Mouse (Mus musculus) hematopoietic stem cell, adult 5-6 weeks (primary cell): ENCODE results near the gene Gjd2. TPM values are rescaled to one million over a fixed set of nuclear protein-coding genes. Genes with fewer than 3 reads are reported as not detected.

Experiments
- ATAC-seq, 2 experiments: fragments of 125-278 bp in 1 of 2; replicated peaks in 1 of 2; 2 replicates each; pipeline ENCODE4 v1.8.0; 2016 to 2017; ENCODE audit warnings: inconsistent platforms in 2 of 2, mild to moderate bottlenecking in 2 of 2, moderate number of reproducible peaks in 2 of 2, low read depth in 1 of 2, moderate TSS enrichment in 1 of 2; ENCODE audit not compliant: low FRiP score in 2 of 2, poor library complexity in 2 of 2, severe bottlenecking in 2 of 2, insufficient read depth in 1 of 2, low TSS enrichment in 1 of 2
- total RNA-seq: library from RNA; stranded (forward); fragments of 172-1452, 232-1000 nt; gene quantifications from 2 replicates; pipeline ENCODE4 v1.2.3, GENCODE M21; 2017

The Gjd2 gene
- total RNA-seq, result not detected in 2 replicates

DNA sequence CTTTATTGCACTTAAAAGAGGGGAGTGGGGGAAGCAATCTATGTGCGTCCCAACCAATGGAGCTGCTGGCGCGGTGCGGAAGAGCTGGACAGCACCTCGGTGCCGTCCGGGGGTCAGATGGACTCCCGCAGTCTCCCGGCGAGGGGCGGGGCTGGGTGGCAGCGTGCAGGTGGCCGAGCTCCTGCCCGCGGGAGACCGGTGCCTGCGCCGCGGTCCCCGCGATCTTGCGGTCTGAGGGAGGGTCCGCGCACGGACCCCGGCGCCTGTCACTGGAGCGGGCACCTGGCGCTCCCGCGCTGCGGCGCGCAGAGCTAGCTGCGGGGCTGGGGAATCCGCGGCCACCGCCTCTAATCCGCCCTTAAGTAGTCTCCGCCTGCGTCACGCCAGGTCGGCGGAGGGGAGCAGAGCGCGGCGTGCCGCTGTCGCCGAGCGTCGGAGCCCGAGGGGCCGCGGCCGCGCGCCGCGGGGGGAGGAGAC, at the start of gene Gjd2:
Gene Gjd2, minus strand, starts transcription at position 325 of the 477 bp plus-strand sequence.
- no peak for ATAC-seq

DNA sequence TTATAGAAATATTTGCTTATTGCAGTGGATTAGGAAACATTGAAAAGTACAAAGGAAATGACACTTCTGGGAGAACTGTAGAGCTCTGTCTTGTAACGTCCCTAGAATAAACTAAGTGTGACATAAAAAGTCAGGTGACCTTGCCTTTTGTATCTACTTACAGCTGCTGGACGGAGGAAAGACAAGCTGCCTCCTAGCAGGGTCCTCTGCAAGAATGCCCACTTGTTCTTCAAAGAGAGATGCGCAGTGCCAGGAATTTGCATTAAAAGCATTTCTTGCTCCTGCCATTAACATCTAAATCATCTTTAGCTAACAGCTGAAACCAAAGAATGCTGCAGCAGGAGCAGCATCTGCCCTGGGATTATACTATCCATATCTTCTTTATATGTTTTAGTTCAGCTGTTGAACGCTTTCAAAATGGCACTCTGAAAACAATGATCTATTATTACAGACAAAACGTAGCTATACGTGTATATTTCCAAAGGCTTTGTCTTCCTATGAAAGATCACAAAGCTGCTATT, 46.7 kb upstream of the Gjd2 start:
- no peak for ATAC-seq

DNA sequence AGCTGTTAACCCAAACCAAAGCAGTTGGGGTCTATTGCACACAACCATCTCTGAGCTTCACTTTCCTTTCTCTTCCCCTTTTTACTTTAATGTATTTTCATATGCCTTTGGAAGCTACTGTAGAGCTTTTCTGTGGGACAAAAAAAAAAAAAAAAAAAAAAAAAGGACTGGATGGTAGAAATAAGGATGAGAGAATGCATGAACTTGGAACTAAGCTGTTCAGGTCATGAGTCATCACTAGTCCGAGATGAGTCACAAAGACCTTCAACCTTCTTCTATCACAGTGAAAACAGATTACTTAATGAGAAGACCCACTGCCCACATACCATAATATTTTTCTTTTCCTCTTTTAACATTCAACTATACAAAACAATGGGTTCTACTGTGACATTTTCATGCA, 46.2 kb upstream of the Gjd2 start:
- ATAC-seq, result no peak

DNA sequence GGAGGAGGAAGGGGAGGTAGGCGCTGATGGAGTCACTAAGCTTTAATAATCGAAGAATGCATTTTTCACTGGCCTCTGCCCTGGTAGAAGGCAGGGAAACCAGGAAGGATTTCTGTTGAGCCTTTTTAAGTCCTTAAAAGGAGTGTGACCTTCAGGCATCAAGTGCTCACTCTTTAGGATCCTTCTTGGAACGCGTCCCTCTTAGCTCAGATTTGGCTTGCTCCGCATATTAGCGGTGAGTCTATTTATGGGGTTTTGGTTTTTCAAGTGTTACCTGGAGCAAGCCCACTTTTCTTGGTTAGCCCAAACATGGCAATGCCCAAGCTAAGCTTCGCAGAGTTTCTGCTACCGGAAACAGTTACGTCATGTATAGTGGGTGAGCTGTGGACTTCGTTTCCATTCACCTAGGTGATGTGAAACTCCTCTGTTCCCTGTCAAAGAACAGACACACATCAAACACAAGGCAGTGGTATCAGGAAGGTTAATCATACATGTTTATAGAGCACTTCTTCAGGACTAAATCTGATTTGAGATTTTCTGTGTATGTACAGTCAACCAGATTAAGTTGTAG, 44.9 kb upstream of the Gjd2 start:
- ATAC-seq, result no peak

DNA sequence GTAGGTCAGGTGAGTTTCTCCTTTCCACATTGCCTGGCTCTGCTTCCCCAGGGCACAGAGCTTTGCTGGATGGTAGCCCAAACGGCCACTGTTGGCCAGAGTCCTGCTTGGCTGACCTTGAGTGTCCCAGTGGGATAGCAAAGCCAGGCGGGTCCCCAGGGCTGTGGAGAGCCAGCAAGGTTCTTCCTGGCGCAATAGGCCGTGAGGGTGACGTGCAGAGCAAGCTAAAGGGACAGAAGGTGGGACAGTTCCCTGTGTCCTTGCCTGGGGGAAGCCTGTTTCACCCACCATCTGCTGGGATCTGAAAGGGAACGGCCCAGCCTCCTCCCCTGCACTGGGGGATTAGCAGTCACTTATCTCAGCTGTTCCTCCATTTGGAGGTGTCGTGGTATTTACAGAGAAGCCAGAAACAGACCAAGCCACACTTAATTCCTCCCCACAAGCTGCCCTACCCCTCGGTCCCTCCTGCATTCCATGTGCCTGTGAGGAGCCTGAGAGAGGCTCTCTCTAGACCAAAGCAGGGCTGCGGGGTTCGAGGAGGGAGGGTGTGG, 44.0 kb upstream of the Gjd2 start:
- ATAC-seq, result no peak

DNA sequence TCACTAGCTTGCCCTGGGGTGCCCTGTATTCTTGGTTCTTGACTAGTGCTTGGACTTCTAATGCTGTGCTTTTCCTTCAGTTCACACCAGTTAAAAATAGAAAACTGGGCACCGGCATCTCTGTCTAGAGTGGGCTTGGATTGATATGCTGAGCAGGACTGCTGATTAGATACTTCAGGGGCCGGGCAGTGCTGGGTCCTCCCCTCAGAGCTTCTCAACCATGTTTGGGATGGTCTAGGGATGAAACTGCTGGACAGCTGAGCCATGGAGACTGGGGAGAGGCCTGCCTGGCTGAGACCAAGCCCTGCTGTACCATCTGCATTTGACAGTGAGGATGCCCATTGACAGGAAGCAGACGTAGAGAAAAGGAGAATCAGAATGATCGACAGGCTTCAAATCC, 40.7 kb upstream of the Gjd2 start:
- no peak for ATAC-seq

DNA sequence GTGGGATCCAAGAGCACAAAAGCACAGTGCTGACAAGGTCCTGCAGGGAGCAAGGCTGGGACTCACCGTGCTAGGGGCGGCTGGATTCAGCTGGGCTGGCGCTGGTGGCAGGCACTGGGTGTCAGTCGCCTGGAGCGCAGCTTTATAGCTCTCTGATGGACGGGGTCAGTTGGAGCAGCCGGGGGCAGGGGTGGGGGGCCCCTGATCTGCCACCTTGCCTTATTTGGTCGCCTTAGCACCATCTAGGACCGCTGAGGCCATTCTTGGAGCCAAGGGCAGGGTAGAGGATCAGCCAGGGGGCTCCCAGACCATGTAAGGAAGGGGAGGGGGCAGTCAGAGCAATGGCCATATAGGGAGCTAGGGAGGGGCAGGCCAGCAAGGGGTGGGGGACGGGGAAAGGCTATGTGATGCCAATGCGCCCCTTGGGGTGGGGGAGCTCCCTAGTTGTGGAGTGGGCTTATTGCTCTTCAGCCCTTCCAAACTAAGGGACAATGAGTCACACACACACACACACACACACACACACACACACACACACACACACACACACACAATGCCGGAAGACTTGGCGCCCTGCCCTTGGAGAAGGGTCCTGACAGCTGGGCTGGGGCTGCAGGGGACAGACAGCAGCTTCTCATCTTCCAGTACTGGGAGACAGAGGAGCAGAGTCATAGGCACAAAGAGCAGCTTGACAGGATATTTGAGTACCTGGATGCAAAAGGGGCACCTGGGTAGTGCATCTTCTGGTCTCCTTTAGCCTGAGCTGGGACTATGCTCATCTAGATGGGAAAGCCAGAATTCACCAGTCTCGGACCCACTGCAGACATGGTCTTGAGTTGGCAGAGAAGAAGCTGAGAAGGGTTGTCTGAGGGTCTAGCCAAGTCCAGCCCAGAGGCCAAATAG, 39.5 kb upstream of the Gjd2 start, which contains the start of gene Actc1:
Gene Actc1, minus strand, starts transcription at position 853 of the 903 bp plus-strand sequence.
- no peak for ATAC-seq

DNA sequence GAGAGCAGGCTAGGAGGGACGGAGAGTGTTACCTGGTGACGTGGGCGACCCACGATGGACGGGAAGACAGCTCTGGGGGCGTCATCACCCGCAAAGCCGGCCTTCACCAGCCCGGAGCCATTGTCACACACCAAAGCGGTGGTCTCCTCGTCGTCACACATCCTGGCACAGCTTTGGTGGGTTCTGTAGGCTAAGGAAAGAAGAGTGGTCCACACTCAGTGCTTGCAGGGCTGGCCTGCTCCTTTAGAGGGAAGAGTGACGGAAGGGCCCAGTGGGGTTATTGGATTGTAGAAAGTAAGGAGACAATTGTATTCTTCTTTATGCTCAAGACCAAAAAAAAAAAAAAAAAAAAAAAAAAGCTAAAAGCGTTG, 38.4 kb upstream of the Gjd2 start:
- ATAC-seq, result no peak

DNA sequence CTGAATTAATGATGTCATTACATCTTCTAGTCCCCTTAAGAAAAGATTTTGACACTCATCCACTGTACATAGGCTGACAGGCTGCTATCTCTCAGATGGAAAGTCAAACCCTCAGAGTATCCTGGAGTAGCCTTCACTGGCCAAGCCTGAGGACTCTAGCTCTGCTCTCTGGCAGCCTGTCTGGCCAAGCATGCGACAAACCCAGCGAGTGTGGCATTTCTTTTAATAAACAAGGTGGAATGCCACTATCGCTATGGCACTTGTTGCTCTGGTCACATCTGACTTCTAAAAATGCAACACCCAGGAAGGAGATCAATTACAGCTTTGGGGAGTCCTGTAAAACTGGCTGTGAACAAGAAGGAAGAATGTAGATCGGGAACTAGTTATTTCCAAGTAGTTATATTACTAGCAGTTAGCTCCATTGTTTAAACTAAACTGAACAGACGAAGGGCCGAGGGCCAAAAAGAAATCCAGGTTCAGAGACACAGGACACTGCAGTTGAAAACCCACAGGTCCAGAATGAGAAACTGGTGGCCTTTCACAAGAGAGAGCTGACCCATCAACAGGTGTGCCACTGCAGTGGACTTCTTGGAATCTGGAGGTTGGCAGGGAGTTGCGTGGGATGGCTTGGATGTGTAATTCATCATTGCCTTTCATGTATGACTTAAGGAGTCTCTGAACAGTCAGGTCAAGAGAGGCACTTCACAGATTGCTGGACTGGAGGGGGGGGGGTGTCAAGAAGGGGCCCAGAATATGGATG, 37.9 kb upstream of the Gjd2 start:
- ATAC-seq, result no peak

DNA sequence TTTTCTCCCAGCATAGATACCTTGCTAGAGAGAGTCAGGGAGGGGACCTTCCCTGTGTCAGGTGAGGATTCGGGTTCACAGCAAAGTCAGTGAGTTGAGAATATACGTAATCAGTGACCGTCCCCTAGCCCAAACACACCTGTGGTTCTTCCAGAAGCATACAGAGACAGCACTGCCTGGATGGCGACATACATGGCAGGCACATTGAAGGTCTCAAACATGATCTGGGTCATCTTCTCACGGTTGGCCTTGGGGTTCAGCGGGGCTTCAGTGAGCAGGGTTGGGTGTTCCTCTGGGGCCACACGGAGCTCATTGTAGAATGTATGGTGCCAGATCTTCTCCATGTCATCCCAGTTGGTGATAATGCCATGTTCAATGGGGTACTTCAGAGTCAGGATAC, 36.7 kb upstream of the Gjd2 start:
- ATAC-seq, result no peak

DNA sequence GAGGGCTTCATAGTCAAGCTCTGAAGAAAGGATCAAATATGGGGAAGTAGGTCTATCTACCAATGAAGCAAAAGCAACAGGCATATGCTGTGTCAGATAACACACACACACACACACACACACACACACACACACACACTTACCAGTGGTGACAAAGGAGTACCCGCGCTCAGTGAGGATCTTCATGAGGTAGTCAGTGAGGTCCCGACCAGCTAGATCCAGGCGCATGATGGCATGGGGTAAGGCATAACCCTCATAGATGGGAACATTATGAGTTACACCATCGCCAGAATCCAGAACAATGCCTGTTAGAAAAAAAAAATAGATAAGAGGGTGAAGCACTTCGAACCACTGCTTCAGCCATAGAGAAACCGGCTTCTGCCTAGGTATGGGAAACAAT, 36.0 kb upstream of the Gjd2 start:
- no peak for ATAC-seq

DNA sequence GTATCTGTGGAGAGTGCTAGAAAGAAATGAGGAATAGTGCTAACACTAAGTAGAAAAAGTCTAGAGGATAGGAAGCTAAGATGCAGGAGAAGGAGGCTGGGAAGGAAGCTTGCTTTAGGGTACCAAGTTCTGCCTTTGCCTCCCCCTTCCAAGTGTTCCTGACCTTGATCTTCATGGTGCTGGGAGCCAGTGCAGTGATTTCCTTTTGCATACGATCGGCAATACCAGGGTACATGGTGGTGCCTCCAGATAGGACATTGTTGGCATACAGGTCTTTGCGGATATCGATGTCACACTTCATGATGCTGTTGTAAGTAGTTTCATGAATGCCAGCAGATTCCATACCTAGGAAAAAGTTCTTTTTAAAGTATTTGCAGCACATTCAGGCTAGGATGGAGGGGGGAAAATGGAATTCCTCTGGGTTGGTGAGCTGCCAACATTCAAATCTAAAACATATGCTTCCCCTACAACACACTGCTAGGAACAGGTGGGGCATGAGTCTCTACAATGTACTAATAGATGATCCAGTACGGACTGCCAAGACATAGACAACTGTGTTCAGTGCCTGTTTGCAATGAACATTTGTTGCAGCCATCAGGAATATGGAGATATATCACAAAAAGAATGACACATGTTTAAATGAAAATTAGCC, 34.7 kb upstream of the Gjd2 start:
- no peak for ATAC-seq

DNA sequence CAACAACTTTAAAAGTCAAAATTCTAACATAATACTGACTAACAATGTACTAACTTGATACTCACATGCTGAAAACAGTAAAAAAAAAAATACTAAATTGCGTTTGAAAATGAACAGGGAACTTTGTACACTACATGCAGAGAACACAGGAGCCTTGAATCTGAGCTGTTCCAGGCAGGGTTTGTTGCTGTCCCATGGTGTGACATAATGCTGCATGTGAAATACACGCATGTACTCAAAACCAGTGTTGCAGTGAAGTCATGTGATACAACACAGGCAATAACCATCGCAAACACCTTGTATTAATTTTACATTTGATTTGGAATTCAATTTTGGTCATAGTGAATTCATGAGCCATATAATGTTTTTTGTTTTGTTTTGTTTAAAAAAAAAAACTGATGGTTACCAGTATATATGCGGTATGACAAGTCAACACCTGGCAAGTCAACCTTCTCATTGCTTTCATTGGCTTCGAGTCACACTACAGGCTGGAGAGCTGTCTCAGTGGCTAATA, 32.8 kb upstream of the Gjd2 start:
- ATAC-seq, result no peak

DNA sequence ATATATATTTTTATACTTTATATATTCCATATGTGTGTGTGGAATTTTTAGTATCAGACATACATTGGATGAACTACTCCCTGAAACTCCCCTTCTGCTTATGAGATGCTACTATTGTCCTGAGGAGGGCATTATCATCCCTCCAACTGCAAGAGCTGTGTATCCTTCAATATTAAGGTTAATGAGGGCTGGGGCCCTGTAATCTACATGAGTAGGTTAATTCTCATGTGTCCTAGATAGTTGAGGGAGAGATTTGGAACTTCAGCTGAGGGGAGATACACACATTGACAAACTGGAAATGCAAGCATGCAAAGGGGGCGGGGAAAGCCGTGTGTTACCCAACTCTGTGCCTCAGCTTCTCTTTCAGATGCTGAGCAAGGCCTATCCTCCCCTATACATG, 24.5 kb upstream of the Gjd2 start:
- no peak for ATAC-seq

DNA sequence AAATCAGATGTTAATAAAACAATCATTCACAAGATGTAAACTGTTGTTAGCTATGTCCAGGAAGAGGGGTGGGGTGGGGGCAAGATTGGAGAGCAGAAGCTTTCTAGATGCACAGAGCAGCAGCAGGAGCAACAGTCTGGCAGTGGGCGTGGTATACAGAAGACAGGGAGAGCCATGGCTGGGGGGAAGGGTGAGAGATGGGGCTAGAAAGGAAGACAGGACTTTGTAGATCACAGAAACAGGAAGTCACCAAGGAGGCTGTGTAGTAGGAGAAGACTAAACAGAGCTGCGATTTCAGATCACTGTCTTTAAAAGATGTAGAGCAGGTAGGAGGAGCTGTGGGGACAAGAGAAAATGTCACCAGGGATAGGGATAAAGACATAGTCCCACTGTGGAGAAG, 18.8 kb upstream of the Gjd2 start:
- no peak for ATAC-seq

DNA sequence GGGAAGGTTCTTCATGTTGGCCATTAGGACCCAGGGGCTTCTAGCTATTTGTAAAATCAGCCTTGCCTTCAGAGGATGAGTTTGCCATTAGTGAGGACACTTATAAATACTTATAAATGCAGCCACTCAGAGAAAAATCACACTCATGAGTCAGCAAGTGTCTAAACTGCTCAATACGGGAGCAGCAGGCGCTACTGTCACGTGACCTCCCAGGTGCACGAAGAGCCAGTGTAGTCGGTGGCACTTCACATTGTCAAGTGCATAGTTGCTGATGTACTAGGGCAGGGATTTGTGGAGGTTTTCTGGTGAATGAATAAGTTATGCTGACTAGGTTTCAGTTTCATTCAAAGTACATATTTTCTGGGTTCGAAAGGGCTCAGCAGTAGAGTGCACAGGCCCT, 10.0 kb upstream of the Gjd2 start:
- ATAC-seq, result no peak

DNA sequence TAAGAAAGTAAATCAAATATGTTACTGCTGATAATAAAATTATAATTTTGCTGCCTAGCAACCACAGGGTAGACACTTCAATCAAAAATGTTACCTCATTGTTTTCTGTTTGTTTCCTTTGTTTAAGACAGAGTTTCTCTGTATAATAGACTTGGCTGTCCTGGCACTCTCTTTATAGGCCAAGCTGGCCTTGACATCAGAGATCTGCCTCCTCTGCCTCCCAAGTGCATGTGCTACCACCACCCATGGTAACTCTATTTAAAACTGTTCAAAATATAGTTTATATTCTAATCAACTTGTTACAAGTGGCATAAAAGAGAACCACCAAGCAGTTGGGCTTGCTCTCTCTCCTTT, 6.8 kb upstream of the Gjd2 start:
- no peak for ATAC-seq
